Mouse (Mus musculus) kidney, adult 2 months (tissue): ENCODE measurements around the gene Alk.

ENCODE experiments used
- CTCF ChIP-seq: fragments of 200-500 bp; conservative IDR thresholded peaks from 2 replicates; pipeline ENCODE4 v1.5.1; 2011; ENCODE audit warnings: low read depth, mild to moderate bottlenecking, control low read depth, low read length, moderate library complexity, mixed read lengths; ENCODE audit not compliant: insufficient read depth, insufficient read length
- POLR2A ChIP-seq: fragments of 200-500 bp; IDR thresholded peaks from one replicate; pipeline ENCODE4 v1.6.1; 2011; ENCODE audit warnings: low read depth, low read length, control low read depth

DNA sequence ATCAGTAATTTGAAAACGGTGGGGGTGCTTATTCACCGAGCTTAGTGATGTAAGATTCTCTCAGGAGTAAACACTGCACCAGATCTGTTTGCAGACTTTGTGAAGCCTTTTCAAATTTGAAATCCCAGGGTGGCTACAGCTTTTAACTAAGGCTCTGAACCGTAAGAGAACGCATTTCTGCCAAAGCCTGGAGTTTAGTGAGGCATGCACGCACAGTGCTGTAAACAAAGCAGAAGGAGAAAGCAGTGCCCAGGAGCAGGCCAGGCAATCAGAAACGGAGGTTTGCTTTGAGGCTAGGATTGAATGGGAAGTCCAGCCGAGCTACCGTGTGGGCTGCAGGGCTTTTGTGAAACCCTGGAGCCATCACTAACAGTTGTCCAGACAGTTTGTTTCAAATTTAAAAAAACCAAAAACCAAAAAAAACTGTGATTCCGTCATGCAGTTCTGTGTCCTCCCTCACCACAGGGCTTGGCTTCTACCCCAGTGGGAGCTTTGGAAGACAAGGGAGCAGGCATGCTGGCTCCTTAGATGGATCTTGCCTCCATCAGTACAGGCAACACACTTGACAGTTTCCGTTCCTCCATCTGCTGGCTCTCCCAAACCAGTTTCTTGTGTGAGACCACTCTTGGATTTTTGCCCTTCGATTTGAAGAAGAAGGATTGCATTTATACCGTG is 409.3 kb downstream of the Alk start:
- TF ChIP-seq CTCF (no peak), POLR2A (no peak)
